Mouse (Mus musculus) testis, postnatal 14 days (tissue): Measurements from ENCODE around the gene Por.

Experiments
- DNase-seq: peaks from one replicate; pipeline ENCODE4 v3.0.0; 2021; ENCODE audit warnings: low spot score

Gene Por

DNA sequence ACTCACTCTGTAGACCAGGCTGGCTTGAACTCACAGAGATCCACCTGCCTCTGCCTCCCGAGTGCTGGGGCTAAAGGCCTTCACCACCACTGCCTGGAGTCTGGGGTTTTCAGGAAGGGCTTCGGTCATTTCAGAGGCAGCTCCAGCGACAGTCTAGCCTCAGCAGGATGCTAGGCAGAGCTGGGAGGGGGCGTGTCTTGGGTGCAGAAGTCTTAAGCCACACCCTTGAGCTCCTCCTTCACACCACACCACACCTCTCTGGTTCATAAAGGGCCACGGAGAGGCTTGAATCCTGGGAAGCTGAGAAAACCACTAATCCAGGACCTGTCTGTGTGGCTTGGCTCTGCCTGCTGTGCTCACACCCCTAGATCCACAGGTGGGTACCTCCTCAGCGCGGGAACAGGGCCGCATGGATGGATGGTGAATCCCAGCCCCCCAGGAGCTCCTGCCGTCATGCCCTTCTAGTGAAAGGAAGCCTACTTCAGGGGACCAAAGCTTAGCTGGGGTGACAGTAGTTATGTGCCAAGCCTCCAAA is at the start of gene Por:
TSS of gene Por (plus strand) at position 293 of the 535 bp plus-strand sequence.
- DNase-seq = no peak

GRCm38 (mm10) chr5:135620526-135620925 is 49.3 kb upstream of the Por start:
- no peak for DNase-seq

DNA sequence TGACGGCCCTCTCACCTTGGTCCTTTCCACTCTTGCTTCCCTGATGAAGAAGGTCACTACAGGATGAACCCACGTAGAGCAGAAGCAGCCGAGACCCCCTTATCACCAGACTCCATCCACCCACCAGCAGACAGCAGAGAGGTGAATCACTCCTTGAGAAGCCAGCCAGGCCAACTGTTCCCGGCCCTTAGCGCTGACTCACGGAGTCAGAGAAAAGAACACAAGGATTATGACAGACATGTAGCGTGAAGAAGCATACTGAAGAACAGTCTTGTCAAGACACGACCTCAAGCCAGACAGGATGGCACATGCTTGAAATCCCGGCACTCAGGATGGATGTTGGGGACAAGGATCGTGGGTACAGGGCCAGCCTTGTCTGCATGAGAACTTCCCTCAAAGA is 48.1 kb upstream of the Por start:
- no peak for DNase-seq

DNA sequence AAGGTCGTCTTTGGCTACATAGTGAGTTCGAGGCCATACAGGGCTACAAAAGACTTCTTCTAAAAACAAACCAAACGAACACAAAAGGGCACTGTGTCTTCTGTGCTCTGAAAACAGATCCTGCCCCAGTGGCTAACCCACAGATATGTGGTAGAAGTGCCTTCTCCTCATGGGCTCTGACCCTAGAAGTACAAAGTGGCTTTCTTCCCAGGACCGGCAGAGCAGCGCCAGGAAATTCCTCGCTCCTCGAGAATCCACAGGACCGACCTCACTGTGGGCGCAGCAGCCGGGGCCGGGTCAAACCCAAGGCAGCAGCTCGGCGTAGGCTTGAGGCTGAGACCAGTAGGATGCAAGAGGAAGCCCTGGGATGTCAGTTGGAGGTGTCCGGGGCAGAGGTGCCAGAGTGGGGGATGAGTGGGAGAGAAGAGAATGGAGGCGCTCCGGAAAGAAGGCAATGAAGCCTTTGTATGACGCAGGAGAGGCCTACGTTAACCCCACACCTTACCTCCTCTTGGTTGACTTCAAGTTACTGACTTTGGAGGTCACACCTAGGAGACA is 46.7 kb upstream of the Por start:
- no peak for DNase-seq

- DNase-seq = no peak
These were observed 40.9 kb upstream of the Por start for GRCm38 (mm10) chr5:135628916-135629315.

GRCm38 (mm10) chr5:135629401-135629800 is 40.4 kb upstream of the Por start:
- DNase-seq = no peak

DNA sequence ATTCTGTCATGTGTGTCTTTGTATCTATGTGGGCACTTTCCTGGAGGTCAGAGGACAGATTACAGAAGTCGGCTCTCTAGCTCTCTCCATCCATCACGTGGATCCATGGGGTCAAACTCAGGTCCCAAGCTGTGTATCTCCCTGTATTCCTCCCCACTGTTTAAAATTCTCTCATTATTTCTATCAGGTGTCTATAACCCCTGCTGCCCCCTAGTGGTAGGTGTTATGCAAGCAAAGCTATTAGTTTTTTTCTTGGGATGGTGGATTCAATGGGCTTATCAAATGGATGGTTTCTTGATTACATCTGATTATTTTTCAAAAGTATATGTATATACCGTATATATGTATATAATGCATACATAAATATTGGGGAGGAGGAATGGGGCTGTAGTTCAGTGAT is 39.2 kb upstream of the Por start:
- DNase-seq = peak; percentile 52

DNA sequence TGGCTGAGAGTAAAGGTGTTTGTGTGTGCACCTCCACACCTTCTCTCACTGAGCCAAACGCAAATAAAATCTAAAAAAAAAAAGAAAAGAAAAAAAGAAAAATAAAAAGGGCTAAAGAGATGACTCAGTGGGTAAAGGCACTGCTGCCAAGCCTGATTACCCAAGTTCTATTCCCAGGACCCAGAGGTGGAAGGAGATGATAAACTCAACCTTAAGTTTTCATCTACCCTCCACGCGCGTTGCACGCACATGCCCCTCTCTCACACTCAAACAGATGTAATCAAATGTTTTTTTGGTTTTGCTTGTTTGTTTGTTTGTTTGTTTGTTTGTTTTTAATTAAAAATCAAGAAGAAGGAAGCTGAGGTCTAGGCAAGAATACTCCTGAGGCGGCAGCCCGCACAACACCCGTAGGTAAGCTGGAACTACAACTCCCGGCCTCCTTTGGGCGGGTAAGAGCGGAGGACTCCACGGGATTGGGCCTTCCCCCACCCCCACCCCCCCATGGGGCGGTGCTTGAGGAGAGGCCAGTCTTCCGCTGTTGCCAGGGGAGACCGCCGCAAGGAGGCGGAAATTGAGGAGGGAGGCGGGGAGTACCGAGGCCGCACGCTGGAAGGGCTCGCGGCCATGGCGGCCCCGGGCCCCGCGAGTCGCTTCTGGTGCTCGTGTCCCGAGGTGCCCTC is 37.6 kb upstream of the Por start, which contains the start of gene Rhbdd2:
TSS of gene Rhbdd2 (plus strand) at position 502 of the 680 bp plus-strand sequence.
- DNase-seq = peak; percentile 98

DNA sequence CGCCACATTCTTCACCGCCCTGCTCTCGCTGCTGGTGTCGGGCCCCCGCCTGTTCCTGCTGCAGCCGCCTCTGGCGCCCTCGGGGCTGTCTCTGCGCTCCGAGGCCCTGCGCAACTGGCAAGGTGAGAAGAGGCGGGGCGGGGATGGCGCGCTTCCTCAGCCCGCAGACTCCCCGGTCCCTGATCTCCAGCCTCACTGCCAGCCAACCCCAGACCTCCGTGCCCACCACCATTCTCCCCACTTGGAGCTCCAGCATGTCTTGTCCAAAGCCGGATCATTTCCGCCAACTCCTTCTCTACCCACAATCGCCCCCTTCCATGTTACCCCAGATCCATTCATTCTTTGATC is 37.1 kb upstream of the Por start:
- no peak for DNase-seq

DNA sequence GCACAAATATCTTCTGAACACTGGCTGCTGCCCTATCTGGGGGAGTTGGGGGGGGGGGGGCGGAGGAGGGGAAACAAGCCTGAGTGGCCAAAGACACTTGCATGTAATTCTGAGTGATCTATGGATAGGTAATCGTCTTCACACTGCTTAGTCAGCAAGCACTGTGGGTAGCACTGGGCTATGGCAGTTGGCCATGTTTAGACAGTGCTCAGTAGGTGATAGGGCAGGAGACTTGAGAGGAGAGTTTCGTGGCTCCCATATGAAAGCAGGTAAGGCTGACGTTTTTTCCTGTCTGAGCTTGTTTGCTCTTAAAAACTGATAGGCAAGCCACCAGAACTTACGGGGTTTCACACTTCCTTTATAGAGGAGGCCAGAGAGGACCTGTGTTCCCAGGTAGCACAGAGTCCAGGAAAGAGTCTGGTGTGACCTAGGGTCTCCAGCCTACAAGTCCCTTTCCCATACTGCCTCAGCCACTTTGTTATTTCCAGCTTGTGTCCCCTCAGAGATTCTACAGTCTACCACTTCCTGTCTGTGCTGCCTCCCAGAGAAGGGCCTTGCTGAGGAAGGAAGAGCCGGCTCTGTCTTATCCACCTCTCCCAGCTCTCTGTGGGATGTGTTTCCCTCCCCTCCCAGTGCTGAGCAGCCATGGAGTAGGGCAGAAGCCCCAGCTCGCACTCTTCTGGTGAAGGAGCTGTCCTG is 29.9 kb upstream of the Por start:
- no peak for DNase-seq

DNA sequence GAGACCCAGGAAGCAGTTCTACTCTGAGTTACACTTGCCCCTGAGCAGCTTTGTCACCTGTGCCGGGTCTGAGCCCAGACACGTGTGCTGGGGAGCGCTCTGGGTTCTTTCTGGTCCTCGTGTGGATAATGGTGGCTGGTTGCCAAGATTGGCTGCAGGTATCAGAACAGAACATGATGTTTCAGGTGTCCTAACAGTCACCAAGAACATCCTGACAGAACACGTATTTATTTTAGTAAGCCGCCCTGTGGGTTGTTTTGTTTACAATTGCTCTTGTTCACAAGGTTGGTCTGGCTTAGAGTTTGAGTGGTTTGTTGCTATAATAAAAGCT is 29.4 kb upstream of the Por start:
- no peak for DNase-seq

GRCm38 (mm10) chr5:135641028-135641427 is 28.8 kb upstream of the Por start:
- DNase-seq = no peak

- DNase-seq = no peak
These were observed 26.9 kb upstream of the Por start for GRCm38 (mm10) chr5:135642686-135643551.

DNA sequence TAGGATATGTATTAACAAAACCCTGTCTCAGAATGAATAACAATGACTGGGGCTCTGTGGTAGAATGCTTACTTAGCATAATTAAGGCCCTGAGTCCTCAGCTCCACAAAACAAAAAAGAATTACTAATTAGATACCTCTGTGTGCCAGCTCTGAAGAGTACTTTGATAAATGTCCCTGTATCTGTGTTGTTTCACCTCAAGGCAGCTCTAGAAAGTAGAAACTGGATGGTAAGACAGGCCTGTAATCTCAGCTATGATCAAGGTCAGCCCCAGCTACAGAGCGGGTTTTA is 26.3 kb upstream of the Por start:
- DNase-seq = no peak

DNA sequence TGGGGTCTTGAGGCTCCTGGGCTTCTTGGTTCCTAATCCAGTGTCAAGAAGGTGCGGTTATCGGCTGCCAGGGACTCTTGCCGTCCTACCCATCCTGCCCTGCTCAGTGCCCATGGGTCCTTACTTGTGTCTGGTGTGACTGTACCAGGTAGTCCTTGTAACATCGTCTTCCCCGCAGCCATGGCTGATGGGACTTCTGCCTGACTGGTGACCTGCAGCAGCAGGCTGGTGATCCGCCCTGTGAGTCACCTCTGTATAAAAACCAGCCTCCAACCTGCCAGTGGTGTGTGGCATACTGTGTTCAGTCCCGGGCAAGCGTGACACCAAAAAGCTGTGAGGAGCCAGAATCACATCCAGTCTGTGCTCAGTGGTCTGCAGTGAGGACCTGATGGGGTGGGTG is 26.0 kb upstream of the Por start:
- no peak for DNase-seq

- no peak for DNase-seq
These were observed 24.5 kb upstream of the Por start for GRCm38 (mm10) chr5:135645330-135645729.

DNA sequence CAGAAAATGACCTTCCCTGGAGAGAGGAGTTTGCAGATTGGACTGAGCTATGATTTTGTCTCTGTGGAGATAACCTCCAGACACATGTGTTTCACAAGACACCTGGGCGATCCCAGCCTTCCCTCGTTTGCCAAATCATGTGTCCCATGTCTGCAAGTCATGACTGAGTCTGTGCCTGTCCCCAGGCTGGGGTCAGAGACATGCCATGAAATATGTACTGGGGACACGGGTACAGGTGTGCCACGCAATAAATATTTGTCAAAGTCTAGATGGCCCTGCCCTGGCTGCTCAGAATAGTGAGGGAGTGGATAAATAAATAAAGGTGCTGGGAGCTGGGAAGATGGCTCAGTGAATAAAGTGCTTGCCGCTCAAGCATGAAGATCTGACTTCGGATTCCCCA is 23.8 kb upstream of the Por start:
- no peak for DNase-seq

DNA sequence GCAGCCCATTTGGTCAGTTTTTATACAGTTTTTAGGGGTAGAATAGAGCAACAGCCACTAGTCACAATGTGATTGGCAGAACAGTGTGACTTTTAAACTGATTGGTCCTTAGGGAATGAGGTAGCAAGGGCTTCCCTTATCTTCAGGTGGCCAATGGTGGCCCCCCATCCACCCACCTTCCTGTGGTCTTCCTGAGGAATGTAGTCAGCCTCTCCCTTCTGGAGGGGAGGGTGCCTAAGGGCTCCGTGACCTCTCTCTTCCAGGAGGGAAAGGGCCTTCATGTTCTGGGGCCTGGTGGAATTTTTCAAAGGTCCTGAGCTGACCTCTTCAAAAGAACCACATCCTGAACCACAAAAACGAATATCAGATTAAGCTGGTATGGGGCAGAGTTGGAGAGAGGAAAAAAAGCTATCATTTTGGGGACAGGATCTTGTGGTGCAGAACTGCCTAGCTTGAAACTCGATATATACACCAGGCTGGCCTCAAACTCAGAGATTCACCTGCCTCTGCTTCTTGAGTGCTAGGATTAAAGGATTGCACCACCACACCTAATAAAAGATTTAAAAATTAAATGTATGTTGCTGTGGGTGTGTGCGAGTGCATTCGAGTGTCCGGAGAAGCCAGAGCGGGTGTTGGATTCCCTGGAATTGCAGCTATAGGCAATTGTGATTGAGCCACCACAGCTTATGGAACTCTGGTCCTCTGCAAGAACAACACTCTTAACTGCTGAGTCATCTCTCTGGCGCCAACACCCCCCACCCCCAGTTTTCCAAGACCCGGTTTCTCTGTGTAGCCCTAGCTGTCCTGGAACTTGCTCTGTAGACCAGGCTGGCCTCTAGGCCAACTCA is 21.1 kb upstream of the Por start:
- DNase-seq = no peak

DNA sequence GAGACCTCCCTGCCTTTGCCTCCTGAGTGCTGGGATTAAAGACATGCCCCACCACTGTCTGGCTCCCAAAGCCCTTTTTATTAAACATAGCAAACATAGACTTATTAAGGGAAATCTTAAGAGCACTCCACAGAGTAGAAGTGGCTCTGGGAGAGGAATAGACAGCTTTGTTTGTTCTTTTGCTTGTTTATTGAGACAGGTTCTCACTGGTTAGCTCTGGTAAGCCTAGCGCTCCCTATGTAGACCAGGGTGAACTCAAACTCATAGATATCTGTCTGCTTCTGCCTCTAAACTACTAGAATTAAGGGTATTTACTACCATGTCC is 20.6 kb upstream of the Por start:
- no peak for DNase-seq

- no peak for DNase-seq
These were observed 18.3 kb upstream of the Por start for GRCm38 (mm10) chr5:135651536-135651935.

- no peak for DNase-seq
These were observed 16.6 kb upstream of the Por start for GRCm38 (mm10) chr5:135653209-135653608.

DNA sequence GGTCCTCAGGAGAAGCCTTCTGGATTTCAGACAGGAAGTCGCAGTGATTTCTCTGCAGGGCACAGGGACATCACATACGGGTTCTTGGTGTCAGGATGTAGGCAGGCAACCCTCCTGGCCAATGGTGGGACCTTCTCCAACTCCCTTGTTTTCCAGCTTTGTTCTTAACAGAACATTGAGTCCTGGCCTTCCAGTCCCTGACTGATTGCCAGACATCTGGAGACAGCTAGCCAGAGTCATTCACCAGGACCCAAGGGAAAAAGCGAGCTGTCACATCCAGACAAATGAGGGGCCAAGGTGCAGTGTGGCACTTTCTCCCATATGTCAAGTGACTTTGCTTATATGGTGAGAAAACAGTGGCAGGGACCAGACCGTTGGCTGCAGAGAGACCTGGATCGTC is 13.8 kb upstream of the Por start:
- no peak for DNase-seq
